ENCODE assay signal across 19 mouse cellular contexts in genomic region chr7:143601705-143602104, GRCm38 (mm10). TPM values are rescaled to one million over a fixed set of nuclear protein-coding genes. Genes with fewer than 3 reads are reported as not detected.
DNase-seq lines count a peak whose midpoint lies in the region; ATAC-seq and TF ChIP-seq lines count a peak whose summit lies in the region.
"Had no signal": no experiment of that assay in that cellular context is flagged by ENCODE, and none has a peak within 500 bp of the region (broad histone marks: within the 10 kb centered on the region; RNA-seq: fewer than 3 reads in every experiment).

No protein-coding gene starts in this region.

- peak; percentile 8 for DNase-seq in retina, postnatal 1 day
- DNase-seq in retina, embryonic 14.5 days (ENCODE audit: low spot score), result no peak
- DNase-seq in ES-CJ7 (ENCODE audit: low read depth, low spot score), result peak; percentile 75
- no peak for DNase-seq in cerebellum, adult 2 months
- DNase-seq: adrenal gland, postnatal 10 days; gastrocnemius, postnatal 10 days; kidney, adult 9 months; layer of hippocampus, adult 9-11 months; left cerebral cortex, postnatal 4 days; right cerebral cortex, postnatal 14 days had no signal

- peaks cover under 1% of the 10 kb centered on the region; the same call in 1 of the 2 replicates for H3K36me3 ChIP-seq in intestine, postnatal 0 days (ENCODE audit: control insufficient read depth, insufficient read depth)
- H3K36me3 ChIP-seq in intestine, embryonic 15.5 days, result no peaks in the 10 kb centered on the region
- peaks cover 12% of the 10 kb centered on the region for H3K36me3 ChIP-seq in myocyte (ENCODE audit: control insufficient read depth, insufficient read depth)
- H3K36me3 ChIP-seq: forebrain, embryonic 15.5 days; heart, embryonic 15.5 days; midbrain, embryonic 12.5 days had no signal

- no peaks in the 10 kb centered on the region for H3K9me3 ChIP-seq in intestine, postnatal 0 days (ENCODE audit: control insufficient read depth)
- no peaks in the 10 kb centered on the region for H3K9me3 ChIP-seq in intestine, embryonic 15.5 days
- H3K9me3 ChIP-seq: forebrain, embryonic 15.5 days; heart, embryonic 15.5 days; midbrain, embryonic 12.5 days had no signal

- no peak overlapping the region for H3ac ChIP-seq in myocyte (ENCODE audit: control insufficient read depth, insufficient read length)

- no peak overlapping the region for H3K4me2 ChIP-seq in intestine, postnatal 0 days (replicated peaks; ENCODE audit: low read depth)
- H3K4me2 ChIP-seq in intestine, embryonic 15.5 days (replicated peaks), result no peak overlapping the region
- no peak overlapping the region for H3K4me2 ChIP-seq in myocyte (ENCODE audit: low read depth)
- H3K4me2 ChIP-seq: forebrain, embryonic 15.5 days; hindbrain, embryonic 14.5 days; midbrain, embryonic 12.5 days had no signal

- H3K9ac ChIP-seq in intestine, postnatal 0 days (ENCODE audit: low read depth, low read length), result no peak overlapping the region
- no peak overlapping the region for H3K9ac ChIP-seq in intestine, embryonic 15.5 days
- H3K9ac ChIP-seq: forebrain, embryonic 15.5 days; heart, embryonic 15.5 days; hindbrain, embryonic 14.5 days; midbrain, embryonic 12.5 days had no signal

- 83% methylated on average over 2 of the region's 2 CpGs for WGBS in intestine, postnatal 0 days
- 79% methylated on average over 2 of the region's 2 CpGs for WGBS in intestine, embryonic 15.5 days
- 75% methylated on average over 2 of the region's 2 CpGs for WGBS in cerebellum, adult 2 months

- ATAC-seq in intestine, postnatal 0 days, result no peak
- no peak for ATAC-seq in intestine, embryonic 15.5 days
- ATAC-seq in megakaryocyte, adult 5-6 weeks (ENCODE audit: poor library complexity, severe bottlenecking), result no peak
- ATAC-seq: forebrain, embryonic 15.5 days had no signal

- no peak for TF ChIP-seq POLR2A in myocyte (IDR thresholded peaks at IDR 0.05; ENCODE audit: insufficient read length, low read depth)
- no peak for TF ChIP-seq POLR2A in cerebellum, adult 2 months (IDR thresholded peaks at IDR 0.05; ENCODE audit: borderline replicate concordance, insufficient read depth, low read length)

- peak; percentile 47 for TF ChIP-seq CTCF in intestine, postnatal 0 days (IDR thresholded peaks at IDR 0.05; ENCODE audit: low read depth)
- no peak for TF ChIP-seq CTCF in cerebellum, adult 2 months (IDR thresholded peaks at IDR 0.05; ENCODE audit: borderline replicate concordance, insufficient read depth, low read depth, low read length)

- no peaks in the 10 kb centered on the region for H3K27me3 ChIP-seq in intestine, postnatal 0 days (replicated peaks; ENCODE audit: control insufficient read depth, insufficient read depth, low read length)
- H3K27me3 ChIP-seq in intestine, embryonic 15.5 days (replicated peaks), result no peaks in the 10 kb centered on the region
- no peaks in the 10 kb centered on the region for H3K27me3 ChIP-seq in myocyte (ENCODE audit: control insufficient read depth, insufficient read depth, insufficient read length)
- H3K27me3 ChIP-seq in cerebellum, adult 2 months (ENCODE audit: control insufficient read depth, insufficient read depth, low read length), result no peaks in the 10 kb centered on the region
- H3K27me3 ChIP-seq: forebrain, embryonic 15.5 days; heart, embryonic 15.5 days; midbrain, embryonic 12.5 days had no signal

- H3K4me3 ChIP-seq in intestine, postnatal 0 days (ENCODE audit: low read depth, low read length), result no peak overlapping the region
- no peak overlapping the region for H3K4me3 ChIP-seq in intestine, embryonic 15.5 days (replicated peaks)
- no peak overlapping the region for H3K4me3 ChIP-seq in myocyte
- H3K4me3 ChIP-seq in cerebellum, adult 2 months (replicated peaks; ENCODE audit: insufficient read depth, low read depth, low read length), result no peak overlapping the region
- H3K4me3 ChIP-seq: forebrain, embryonic 15.5 days; heart, embryonic 15.5 days; midbrain, embryonic 12.5 days had no signal

- peaks cover 3% of the 10 kb centered on the region; the same call in 1 of the 2 replicates for H3K4me1 ChIP-seq in intestine, postnatal 0 days (replicated peaks; ENCODE audit: control insufficient read depth, insufficient read depth, low read length)
- H3K4me1 ChIP-seq in intestine, embryonic 15.5 days (replicated peaks), result peaks cover 10% of the 10 kb centered on the region
- peaks cover 8% of the 10 kb centered on the region for H3K4me1 ChIP-seq in cerebellum, adult 2 months (ENCODE audit: control insufficient read depth, insufficient read depth, low read length)

- peaks cover 32% of the 10 kb centered on the region for H3K79me2 ChIP-seq in myocyte (ENCODE audit: control insufficient read depth, insufficient read depth)

- no peak overlapping the region for H3K27ac ChIP-seq in intestine, postnatal 0 days (ENCODE audit: low read depth, low read length)
- no peak overlapping the region for H3K27ac ChIP-seq in intestine, embryonic 15.5 days
- H3K27ac ChIP-seq in cerebellum, adult 2 months (ENCODE audit: insufficient read depth, low read length), result no peak overlapping the region
- H3K27ac ChIP-seq: forebrain, embryonic 15.5 days; heart, embryonic 15.5 days; hindbrain, embryonic 14.5 days; midbrain, embryonic 12.5 days had no signal

TF ChIP-seq in myocyte, 11 proteins besides CTCF, POLR2A, EP300 and RAD21:
- no peak for TF ChIP-seq TCF12 (IDR thresholded peaks at IDR 0.05; ENCODE audit: insufficient read depth, poor library complexity, severe bottlenecking)
- TF ChIP-seq USF1 (IDR thresholded peaks at IDR 0.05; ENCODE audit: low read depth), result peak; percentile 26

RNA-seq across cellular contexts. Expression of gene Cars, which starts 1.8 kb away (rescaled TPM):
- 19.3 and 21.1 TPM in 2 replicates for polyA plus RNA-seq in intestine, postnatal 0 days (2015; fragmentation: Nextera tagmentation; extraction: Ambion mirVana)
- polyA plus RNA-seq in intestine, embryonic 15.5 days (2015; fragmentation: Nextera tagmentation; extraction: Ambion mirVana), result 57.6 and 62.7 TPM in 2 replicates
- 237 TPM for polyA plus RNA-seq in myocyte (2012; fragmentation: generic; extraction: Trizol)
- 46.2 and 50.1 TPM in 2 replicates for polyA plus RNA-seq in cerebellum, adult 2 months (2012; rRNA removed)
- total RNA-seq in megakaryocyte, adult 5-6 weeks (2015), result 27.5 and 31.5 TPM in 2 replicates
- 39.8 and 45.1 TPM in 2 replicates for total RNA-seq in megakaryocyte, adult 5-6 weeks (2017)

RNA-seq across cellular contexts. Expression of gene Tnfrsf26, which starts 26.8 kb away (rescaled TPM):
- polyA plus RNA-seq in intestine, postnatal 0 days (2015; fragmentation: Nextera tagmentation; extraction: Ambion mirVana), result 0.27 TPM in 2 replicates
- 0.35 and 0.38 TPM in 2 replicates for polyA plus RNA-seq in intestine, embryonic 15.5 days (2015; fragmentation: Nextera tagmentation; extraction: Ambion mirVana)
- 0.02 TPM for polyA plus RNA-seq in myocyte (2012; fragmentation: generic; extraction: Trizol)
- polyA plus RNA-seq in cerebellum, adult 2 months (2012; rRNA removed), result 0.05 TPM in 2 replicates
- 5.7 and 8.4 TPM in 2 replicates for total RNA-seq in megakaryocyte, adult 5-6 weeks (2015)
- 4.5 and 5.4 TPM in 2 replicates for total RNA-seq in megakaryocyte, adult 5-6 weeks (2017)
- polyA plus RNA-seq: neural tube, embryonic 14.5 days had no signal

RNA-seq across cellular contexts. Expression of gene Tnfrsf22, which starts 47.8 kb away (rescaled TPM):
- polyA plus RNA-seq in intestine, postnatal 0 days (2015; fragmentation: Nextera tagmentation; extraction: Ambion mirVana), result 2.7 and 3.1 TPM in 2 replicates
- polyA plus RNA-seq in intestine, embryonic 15.5 days (2015; fragmentation: Nextera tagmentation; extraction: Ambion mirVana), result 6.1 and 6.9 TPM in 2 replicates
- 15.5 TPM for polyA plus RNA-seq in myocyte (2012; fragmentation: generic; extraction: Trizol)
- 3.6 and 3.8 TPM in 2 replicates for polyA plus RNA-seq in cerebellum, adult 2 months (2012; rRNA removed)
- total RNA-seq in megakaryocyte, adult 5-6 weeks (2015), result 2.1 and 3.5 TPM in 2 replicates
- total RNA-seq in megakaryocyte, adult 5-6 weeks (2017), result 1.7 and 3.5 TPM in 2 replicates

RNA-seq across cellular contexts. Expression of gene Nap1l4, which starts 52.8 kb away (rescaled TPM):
- polyA plus RNA-seq in intestine, postnatal 0 days (2015; fragmentation: Nextera tagmentation; extraction: Ambion mirVana), result 79.9 and 85.0 TPM in 2 replicates
- 198 TPM in 2 replicates for polyA plus RNA-seq in intestine, embryonic 15.5 days (2015; fragmentation: Nextera tagmentation; extraction: Ambion mirVana)
- 101 TPM for polyA plus RNA-seq in myocyte (2012; fragmentation: generic; extraction: Trizol)
- 164 and 185 TPM in 2 replicates for polyA plus RNA-seq in cerebellum, adult 2 months (2012; rRNA removed)
- 52.4 and 55.3 TPM in 2 replicates for total RNA-seq in megakaryocyte, adult 5-6 weeks (2015)
- 105 and 107 TPM in 2 replicates for total RNA-seq in megakaryocyte, adult 5-6 weeks (2017)

Comparison
In these comparisons a context has a peak if more than half of its experiments do, and no peak if none do; other contexts are left out.
1. DNase-seq: peak in retina, postnatal 1 day (single experiment) and ES-CJ7 (single experiment); none in retina, embryonic 14.5 days (single experiment) and cerebellum, adult 2 months (0 of 2).